Mouse (Mus musculus) lung, postnatal 0 days (tissue): ENCODE data around the gene Parp1. TPM values are rescaled to one million over a fixed set of nuclear protein-coding genes. Genes with fewer than 3 reads are reported as not detected.
A peak's percentile ranks its signal among the peaks of the same experiment; 100 is the strongest.

Experiments
- ATAC-seq: fragments of 200-750 bp; cut with Nextera tagmentation; 2 replicates; pipeline ENCODE4 v1.8.0; 2017; ENCODE audit warnings: moderate library complexity
- DNase-seq: peaks from one replicate; pipeline ENCODE4 v3.0.0-alpha.2; 2016; ENCODE audit warnings: low spot score
- H3K27ac ChIP-seq: fragments of 300-500 bp; sonication (generic); 2 replicates; pipeline ENCODE4 v1.5.1; 2014; ENCODE audit warnings: antibody characterized with exemption, mild to moderate bottlenecking, low read length, mixed read lengths
- H3K27me3 ChIP-seq: fragments of 300-500 bp; sonication (generic); replicated peaks from 2 replicates; pipeline ENCODE4 v1.6.1; 2014; ENCODE audit warnings: low read length, mixed read lengths; ENCODE audit not compliant: insufficient read depth
- H3K36me3 ChIP-seq: fragments of 300-500 bp; sonication (generic); 2 replicates; pipeline ENCODE4 v1.6.1; 2014; ENCODE audit warnings: low read length, mixed read lengths; ENCODE audit not compliant: insufficient read depth
- H3K4me1 ChIP-seq: fragments of 300-500 bp; sonication (generic); 2 replicates; pipeline ENCODE4 v1.6.1; 2014; ENCODE audit warnings: antibody characterized with exemption, low read depth, low read length, mixed read lengths; ENCODE audit not compliant: insufficient read depth
- H3K4me2 ChIP-seq: fragments of 300-500 bp; sonication (generic); replicated peaks from 2 replicates; pipeline ENCODE4 v1.6.1; 2014; ENCODE audit warnings: low read depth, mild to moderate bottlenecking, low read length, moderate library complexity, mixed read lengths
- H3K4me3 ChIP-seq: fragments of 300-500 bp; sonication (generic); 2 replicates; pipeline ENCODE4 v1.5.1; 2014; ENCODE audit warnings: low read depth, low read length
- H3K9ac ChIP-seq: fragments of 300-500 bp; sonication (generic); replicated peaks from 2 replicates; pipeline ENCODE4 v1.6.1; 2014; ENCODE audit warnings: low read depth, mild to moderate bottlenecking
- H3K9me3 ChIP-seq: fragments of 300-500 bp; sonication (generic); 2 replicates; pipeline ENCODE4 v1.6.1; 2016; ENCODE audit warnings: low read length, mixed read lengths
- CTCF ChIP-seq: IDR thresholded peaks from 2 replicates; pipeline ENCODE4 v1.5.1; 2016; ENCODE audit warnings: antibody characterized with exemption, mild to moderate bottlenecking
- EP300 ChIP-seq: IDR thresholded peaks from 2 replicates; pipeline ENCODE4 v1.6.1; 2016; ENCODE audit warnings: antibody characterized with exemption, mild to moderate bottlenecking, control low read depth
- WGBS: fragments of 180-500 bp; shearing (Covaris S2); extraction: QIAGEN DNeasy Blood & Tissue Kit; methylation state at CpG from one replicate; pipeline ENCODE4 v1.1.7; 2014; 5-methylcytosine and 5-hydroxymethylcytosine counted together
- polyA plus RNA-seq: library from polyadenylated mRNA; unstranded; fragments of >200 nt; fragmentation: Nextera tagmentation; extraction: Ambion mirVana; gene quantifications from 2 replicates; pipeline ENCODE4 v1.2.1, GENCODE M21; 2015

Gene Parp1
- polyA plus RNA-seq, 1 experiment from 2014 or later = 21.0 TPM

DNA sequence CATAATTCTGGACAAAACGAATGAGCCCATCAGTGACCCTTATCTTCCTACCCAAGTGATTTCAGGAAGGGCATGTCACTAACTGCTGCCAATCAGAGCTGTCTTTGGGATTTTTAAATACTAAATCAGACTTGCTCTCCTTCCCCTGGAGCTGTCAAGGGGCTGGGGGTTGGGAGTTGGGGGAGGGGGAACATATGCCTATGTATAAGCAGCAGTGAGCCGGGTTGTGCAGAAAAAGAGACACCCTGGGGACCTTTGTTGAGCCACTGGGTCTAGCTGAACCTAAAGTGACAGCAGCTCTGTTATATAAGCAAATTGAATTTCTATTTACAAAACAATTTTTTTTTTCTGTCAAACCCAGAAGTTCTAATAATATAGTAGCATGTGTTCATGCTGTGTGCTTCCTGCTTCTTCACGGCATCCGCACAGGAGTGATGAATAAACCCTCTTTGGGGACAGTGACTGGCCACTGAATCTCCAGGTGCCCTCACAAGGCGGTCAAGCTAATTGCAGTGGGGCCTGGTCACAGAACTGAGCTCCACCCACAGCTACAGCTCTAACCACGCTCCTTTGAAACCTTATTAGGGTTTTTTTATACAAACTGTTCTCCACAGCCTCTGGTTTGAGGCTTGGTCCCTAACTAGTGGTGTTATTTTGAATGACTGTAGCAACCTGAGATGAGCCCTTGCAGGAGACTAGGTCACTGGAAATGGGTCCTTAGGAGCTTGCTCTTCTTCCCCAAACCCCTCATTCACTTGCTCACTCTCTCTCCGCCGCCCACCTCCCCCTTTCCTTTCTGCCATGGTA, 38.1 kb upstream of the Parp1 start:
- DNase-seq (no peak), ATAC-seq (no peak)

GRCm38 (mm10) chr1:180532671-180533070, 36.1 kb upstream of the Parp1 start:
- Histone ChIP-seq H3K36me3 (no peaks in the 10 kb centered on the region), H3K4me2 (no peak overlapping the region), H3K9me3 (no peaks in the 10 kb centered on the region), H3K4me1 (no peaks in the 10 kb centered on the region), H3K27me3 (no peaks in the 10 kb centered on the region), H3K9ac (no peak overlapping the region), H3K4me3 (no peak overlapping the region), H3K27ac (no peak overlapping the region)
- no peak for TF ChIP-seq EP300
- no peak for TF ChIP-seq CTCF
- 95% methylated on average over 11 of the region's 11 CpGs for WGBS
- ATAC-seq = no peak
- DNase-seq = no peak

More for the DNA sequence above, 38.1 kb upstream of the Parp1 start:
- H3K9me3 ChIP-seq = no peaks in the 10 kb centered on the region
- H3K27me3 ChIP-seq = no peaks in the 10 kb centered on the region
- H3K4me3 ChIP-seq = no peak overlapping the region
- 66% methylated on average over 8 of the region's 8 CpGs for WGBS
- no peak overlapping the region for H3K4me2 ChIP-seq
- H3K9ac ChIP-seq = no peak overlapping the region
- H3K27ac ChIP-seq = no peak overlapping the region
- H3K36me3 ChIP-seq = no peaks in the 10 kb centered on the region
- no peaks in the 10 kb centered on the region for H3K4me1 ChIP-seq
- TF ChIP-seq EP300 = no peak
- TF ChIP-seq CTCF = no peak

DNA sequence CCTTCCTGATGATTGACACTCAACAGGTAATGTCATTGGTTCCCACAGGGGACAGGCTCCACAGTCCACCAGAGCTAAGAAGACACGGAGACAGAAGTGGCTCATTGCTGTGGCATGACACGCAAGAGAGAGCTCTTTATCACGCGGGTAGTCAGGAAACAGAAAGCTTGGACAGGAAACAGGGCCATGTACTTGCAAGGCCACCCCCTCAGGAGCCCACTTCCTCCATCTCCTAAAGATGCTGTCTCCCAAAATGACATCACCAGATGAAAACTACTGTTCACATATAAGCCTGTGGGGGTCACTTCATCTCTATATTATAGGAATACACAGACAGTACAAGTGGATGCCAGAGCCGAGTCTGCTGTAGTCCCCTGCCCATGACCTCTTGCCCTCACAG, 32.0 kb upstream of the Parp1 start:
- DNase-seq (peak; percentile 22), ATAC-seq (peak; percentile 43)
- Histone ChIP-seq H3K36me3 (no peaks in the 10 kb centered on the region), H3K4me2 (no peak overlapping the region), H3K27me3 (no peaks in the 10 kb centered on the region), H3K4me3 (no peak overlapping the region), H3K4me1 (no peaks in the 10 kb centered on the region), H3K9me3 (no peaks in the 10 kb centered on the region), H3K27ac (no peak overlapping the region), H3K9ac (no peak overlapping the region)
- 35% methylated on average over 5 of the region's 5 CpGs for WGBS
- no peak for TF ChIP-seq CTCF
- TF ChIP-seq EP300 = no peak; the same call in 1 of the 2 replicates

- H3K4me3 ChIP-seq = no peak overlapping the region
- H3K36me3 ChIP-seq = no peaks in the 10 kb centered on the region
- H3K27me3 ChIP-seq = no peaks in the 10 kb centered on the region
- H3K27ac ChIP-seq = no peak overlapping the region
- no peak overlapping the region for H3K9ac ChIP-seq
- WGBS = 35% methylated on average over 2 of the region's 2 CpGs
- H3K4me1 ChIP-seq = no peaks in the 10 kb centered on the region
- DNase-seq = no peak
- no peak overlapping the region for H3K4me2 ChIP-seq
- no peaks in the 10 kb centered on the region for H3K9me3 ChIP-seq
- TF ChIP-seq CTCF (no peak), EP300 (no peak)
- no peak for ATAC-seq
Observed at GRCm38 (mm10) chr1:180541251-180541650, 27.5 kb upstream of the Parp1 start.

DNA sequence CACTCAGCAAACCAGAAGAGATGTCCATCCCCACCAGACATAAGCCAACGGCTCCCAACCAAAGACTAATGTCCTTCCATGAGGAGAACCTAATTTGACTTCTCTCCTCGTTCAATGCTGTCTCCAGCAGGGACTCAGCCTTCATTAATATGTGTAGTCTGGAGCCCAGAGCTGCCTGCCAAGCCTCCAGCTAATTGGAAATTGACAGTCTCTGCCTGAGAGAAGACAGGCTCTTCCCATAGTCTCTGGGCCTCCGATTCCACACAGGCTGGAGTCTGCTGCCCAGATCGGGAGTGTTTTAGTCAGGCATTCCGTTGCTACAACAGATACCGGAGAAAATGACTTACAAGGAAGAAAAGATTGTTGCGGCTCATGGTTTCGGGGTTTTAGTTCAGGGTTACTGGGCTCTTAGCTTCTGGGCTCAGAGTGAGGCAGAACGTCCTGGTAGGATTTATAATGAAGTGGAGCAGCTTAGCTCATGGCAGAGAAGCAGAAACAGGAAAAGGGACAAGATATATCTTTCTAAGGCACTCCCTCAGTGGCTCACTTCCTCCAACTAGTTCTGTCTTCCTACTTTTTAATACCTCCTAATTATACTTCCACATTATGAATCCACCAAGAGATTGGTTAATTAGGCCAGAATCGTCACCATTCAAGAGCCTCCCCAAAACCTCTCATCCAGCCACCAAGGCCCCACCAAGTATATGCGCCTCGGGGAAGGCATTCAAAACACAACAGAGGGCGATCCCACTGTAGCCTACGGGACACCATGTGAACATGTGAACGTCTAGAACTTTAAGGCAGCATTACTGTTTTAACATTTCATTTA, 26.6 kb upstream of the Parp1 start:
- H3K9ac ChIP-seq = no peak overlapping the region
- ATAC-seq (no peak), DNase-seq (no peak)
- no peaks in the 10 kb centered on the region for H3K36me3 ChIP-seq
- no peak overlapping the region for H3K27ac ChIP-seq
- H3K4me3 ChIP-seq = no peak overlapping the region
- H3K9me3 ChIP-seq = no peaks in the 10 kb centered on the region
- no peaks in the 10 kb centered on the region for H3K4me1 ChIP-seq
- H3K4me2 ChIP-seq = no peak overlapping the region
- no peaks in the 10 kb centered on the region for H3K27me3 ChIP-seq
- 78% methylated on average over 15 of the region's 15 CpGs for WGBS
- TF ChIP-seq CTCF = no peak
- no peak for TF ChIP-seq EP300

DNA sequence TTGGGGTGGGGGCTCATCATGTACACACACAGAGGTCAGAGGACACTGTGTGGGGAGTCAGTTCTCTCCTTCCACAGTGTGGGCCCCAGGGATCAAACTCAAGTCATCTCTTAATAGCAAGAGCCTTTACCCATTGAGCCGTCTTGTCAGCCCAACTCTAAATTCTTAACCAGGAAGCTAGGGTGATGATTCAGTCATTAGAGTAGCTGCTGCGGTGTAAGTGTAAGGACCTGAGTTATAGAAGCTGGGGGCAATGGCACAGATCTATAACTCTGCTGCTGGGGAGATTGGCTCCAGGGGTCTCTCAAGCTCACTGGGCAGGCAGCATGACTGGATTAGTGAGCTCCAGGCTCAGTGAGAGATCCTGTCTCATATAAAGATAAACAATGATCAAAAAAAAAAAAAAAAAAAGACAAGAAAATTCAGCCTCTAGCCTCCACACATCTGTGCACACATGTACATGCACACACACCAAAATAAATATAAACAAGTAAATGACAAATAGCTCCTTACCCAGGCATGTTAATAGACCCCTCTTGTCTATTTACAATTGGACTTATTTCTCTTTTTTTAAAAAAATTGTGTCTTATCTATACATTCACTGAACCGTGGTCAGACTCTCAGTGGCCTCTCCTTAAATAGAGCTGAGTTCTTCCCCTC, 25.9 kb upstream of the Parp1 start:
- no peak overlapping the region for H3K4me2 ChIP-seq
- DNase-seq (no peak), ATAC-seq (no peak)
- H3K27me3 ChIP-seq = no peaks in the 10 kb centered on the region
- no peak overlapping the region for H3K4me3 ChIP-seq
- H3K27ac ChIP-seq = no peak overlapping the region
- H3K4me1 ChIP-seq = no peaks in the 10 kb centered on the region
- H3K9ac ChIP-seq = no peak overlapping the region
- no peaks in the 10 kb centered on the region for H3K36me3 ChIP-seq
- TF ChIP-seq CTCF (no peak), EP300 (no peak)
- H3K9me3 ChIP-seq = no peaks in the 10 kb centered on the region
- WGBS = 79% methylated on average over 3 of the region's 3 CpGs
